Mouse (Mus musculus) liver, adult (tissue): Measurements from ENCODE around the gene Gpr153.

Source experiments
- GATA4 ChIP-seq: IDR thresholded peaks from 2 replicates; pipeline ENCODE4 v1.6.1; 2014; ENCODE audit warnings: mild to moderate bottlenecking, low read length; ENCODE audit not compliant: insufficient replicate concordance

The Gpr153 gene

GRCm38 (mm10) chr4:152315498-152316213 lies 41.6 kb downstream of the Gpr153 start:
- no peak for TF ChIP-seq GATA4

- no peak for TF ChIP-seq GATA4
These were observed 43.6 kb downstream of the Gpr153 start for GRCm38 (mm10) chr4:152317631-152318033.

GRCm38 (mm10) chr4:152318517-152319234 lies 44.6 kb downstream of the Gpr153 start, which contains the start of gene Rnf207:
Gene Rnf207 (minus strand): TSS chr4:152318993.
- no peak for TF ChIP-seq GATA4

GRCm38 (mm10) chr4:152321464-152321863 lies 47.4 kb downstream of the Gpr153 start:
- TF ChIP-seq GATA4 = no peak

GRCm38 (mm10) chr4:152324641-152325562 lies 50.9 kb downstream of the Gpr153 start:
- no peak for TF ChIP-seq GATA4

GRCm38 (mm10) chr4:152325574-152326411 lies 51.8 kb downstream of the Gpr153 start, which contains the start of gene Rpl22:
Gene Rpl22 (plus strand): TSS chr4:152325742.
- peak; percentile 20; the same call in 1 of the 2 replicates for TF ChIP-seq GATA4

- TF ChIP-seq GATA4 = no peak
These were observed 52.5 kb downstream of the Gpr153 start for GRCm38 (mm10) chr4:152326543-152326942.

- TF ChIP-seq GATA4 = no peak
These were observed 54.7 kb downstream of the Gpr153 start for GRCm38 (mm10) chr4:152328691-152329090.

GRCm38 (mm10) chr4:152332952-152333351 lies 58.9 kb downstream of the Gpr153 start:
- no peak for TF ChIP-seq GATA4

- TF ChIP-seq GATA4 = no peak
These were observed 59.6 kb downstream of the Gpr153 start for GRCm38 (mm10) chr4:152333587-152333986.
